Mouse (Mus musculus): ENCODE data around the gene Cfap299. TPM values are rescaled to one million over a fixed set of nuclear protein-coding genes. Genes with fewer than 3 reads are reported as not detected.

The Cfap299 gene
- polyA plus RNA-seq, 1 experiment from 2014 or later, result 1.2 TPM

GRCm38 (mm10) chr5:98696336-98696735 is 367.2 kb downstream of the Cfap299 start:
- Histone ChIP-seq H3K36me3 (no peaks in the 10 kb centered on the region), H3K4me2 (no peak overlapping the region), H3K9ac (no peak overlapping the region), H3K4me3 (no peak overlapping the region), H3K27ac (no peak overlapping the region), H3K27me3 (0 out of 2 replicates have a peak, but pooled peaks cover 7% of the 10 kb centered on the region), H3K4me1 (peaks cover 4% of the 10 kb centered on the region; the same call in 1 of the 2 replicates), H3K9me3 (no peaks in the 10 kb centered on the region)
- 49% methylated on average over 8 of the region's 8 CpGs for WGBS
- no peak for ATAC-seq (ENCODE audit: insufficient number of reproducible peaks, insufficient read depth, low FRiP score, low TSS enrichment, low read depth)

- H3K4me1 ChIP-seq, result peaks cover 16% of the 10 kb centered on the region
- no peak overlapping the region for H3K9ac ChIP-seq
- WGBS, result 30% methylated on average over 5 of the region's 5 CpGs
- no peak for ATAC-seq (ENCODE audit: insufficient number of reproducible peaks, insufficient read depth, low FRiP score, low TSS enrichment, low read depth)
- H3K9me3 ChIP-seq, result no peaks in the 10 kb centered on the region
- no peak overlapping the region for H3K27ac ChIP-seq
- 0 out of 2 replicates have a peak, but pooled peaks cover 7% of the 10 kb centered on the region for H3K27me3 ChIP-seq
- no peaks in the 10 kb centered on the region for H3K36me3 ChIP-seq
- no peak overlapping the region for H3K4me2 ChIP-seq
- H3K4me3 ChIP-seq, result no peak overlapping the region
Observed at GRCm38 (mm10) chr5:98703963-98704362, 374.9 kb downstream of the Cfap299 start.

GRCm38 (mm10) chr5:98706597-98706996 is 377.5 kb downstream of the Cfap299 start:
- H3K4me3 ChIP-seq, result no peak overlapping the region
- peaks cover 16% of the 10 kb centered on the region for H3K4me1 ChIP-seq
- H3K4me2 ChIP-seq, result no peak overlapping the region
- no peak overlapping the region for H3K27ac ChIP-seq
- no peaks in the 10 kb centered on the region for H3K36me3 ChIP-seq
- 76% methylated on average over 4 of the region's 4 CpGs for WGBS
- H3K9me3 ChIP-seq, result no peaks in the 10 kb centered on the region
- no peak for ATAC-seq (ENCODE audit: insufficient number of reproducible peaks, insufficient read depth, low FRiP score, low TSS enrichment, low read depth)
- no peak overlapping the region for H3K9ac ChIP-seq
- H3K27me3 ChIP-seq, result 0 out of 2 replicates have a peak, but pooled peaks cover 6% of the 10 kb centered on the region

- H3K9me3 ChIP-seq, result no peaks in the 10 kb centered on the region
- H3K4me3 ChIP-seq, result no peak overlapping the region
- no peaks in the 10 kb centered on the region for H3K4me1 ChIP-seq
- ATAC-seq (ENCODE audit: insufficient number of reproducible peaks, insufficient read depth, low FRiP score, low TSS enrichment, low read depth), result no peak
- H3K27ac ChIP-seq, result peak overlapping the region; percentile 29; the same call in 1 of the 2 replicates
- H3K9ac ChIP-seq, result no peak overlapping the region
- WGBS, result 61% methylated on average over 2 of the region's 2 CpGs
- no peaks in the 10 kb centered on the region for H3K36me3 ChIP-seq
- H3K4me2 ChIP-seq, result no peak overlapping the region
- H3K27me3 ChIP-seq, result no peaks in the 10 kb centered on the region
Observed at GRCm38 (mm10) chr5:98715392-98715791, 386.3 kb downstream of the Cfap299 start.

GRCm38 (mm10) chr5:98732157-98733009 is 403.3 kb downstream of the Cfap299 start:
- H3K4me2 ChIP-seq, result no peak overlapping the region
- no peaks in the 10 kb centered on the region for H3K27me3 ChIP-seq
- H3K36me3 ChIP-seq, result no peaks in the 10 kb centered on the region
- H3K9ac ChIP-seq, result no peak overlapping the region
- no peak for ATAC-seq (ENCODE audit: insufficient number of reproducible peaks, insufficient read depth, low FRiP score, low TSS enrichment, low read depth)
- WGBS, result 59% methylated on average over 6 of the region's 6 CpGs
- no peaks in the 10 kb centered on the region for H3K4me1 ChIP-seq
- no peaks in the 10 kb centered on the region for H3K9me3 ChIP-seq
- no peak overlapping the region for H3K27ac ChIP-seq
- H3K4me3 ChIP-seq, result no peak overlapping the region

- Histone ChIP-seq H3K4me1 (no peaks in the 10 kb centered on the region), H3K27ac (no peak overlapping the region), H3K4me2 (no peak overlapping the region), H3K36me3 (no peaks in the 10 kb centered on the region), H3K9me3 (no peaks in the 10 kb centered on the region), H3K4me3 (no peak overlapping the region), H3K27me3 (no peaks in the 10 kb centered on the region), H3K9ac (no peak overlapping the region)
- WGBS, result 57% methylated on average over 2 of the region's 2 CpGs
- no peak for ATAC-seq (ENCODE audit: insufficient number of reproducible peaks, insufficient read depth, low FRiP score, low TSS enrichment, low read depth)
Observed at GRCm38 (mm10) chr5:98733010-98733399, 403.9 kb downstream of the Cfap299 start.

GRCm38 (mm10) chr5:98761858-98762652 is 433.0 kb downstream of the Cfap299 start:
- Histone ChIP-seq H3K9ac (no peak overlapping the region), H3K36me3 (no peaks in the 10 kb centered on the region), H3K9me3 (no peaks in the 10 kb centered on the region), H3K4me1 (peaks cover 6% of the 10 kb centered on the region; the same call in 1 of the 2 replicates), H3K4me3 (no peak overlapping the region), H3K4me2 (no peak overlapping the region), H3K27me3 (peaks cover 3% of the 10 kb centered on the region; the same call in 1 of the 2 replicates), H3K27ac (no peak overlapping the region; the same call in 1 of the 2 replicates)
- WGBS, result 60% methylated on average over 15 of the region's 15 CpGs
- no peak for ATAC-seq (ENCODE audit: insufficient number of reproducible peaks, insufficient read depth, low FRiP score, low TSS enrichment, low read depth)

- H3K4me1 ChIP-seq, result 0 out of 2 replicates have a peak, but pooled peaks cover 5% of the 10 kb centered on the region
- H3K4me3 ChIP-seq, result no peak overlapping the region
- no peaks in the 10 kb centered on the region for H3K27me3 ChIP-seq
- H3K9me3 ChIP-seq, result no peaks in the 10 kb centered on the region
- 84% methylated on average over 4 of the region's 4 CpGs for WGBS
- no peak overlapping the region for H3K27ac ChIP-seq
- H3K4me2 ChIP-seq, result no peak overlapping the region
- H3K36me3 ChIP-seq, result no peaks in the 10 kb centered on the region
- no peak overlapping the region for H3K9ac ChIP-seq
- ATAC-seq (ENCODE audit: insufficient number of reproducible peaks, insufficient read depth, low FRiP score, low TSS enrichment, low read depth), result no peak
Observed at GRCm38 (mm10) chr5:98778588-98778987, 449.5 kb downstream of the Cfap299 start.

GRCm38 (mm10) chr5:98782066-98782465 is 453.0 kb downstream of the Cfap299 start:
- no peak for ATAC-seq (ENCODE audit: insufficient number of reproducible peaks, insufficient read depth, low FRiP score, low TSS enrichment, low read depth)
- Histone ChIP-seq H3K4me1 (peaks cover 8% of the 10 kb centered on the region; the same call in 1 of the 2 replicates), H3K4me3 (no peak overlapping the region), H3K4me2 (no peak overlapping the region), H3K36me3 (no peaks in the 10 kb centered on the region), H3K27ac (no peak overlapping the region), H3K9ac (no peak overlapping the region), H3K27me3 (no peaks in the 10 kb centered on the region), H3K9me3 (no peaks in the 10 kb centered on the region)
- WGBS, result 91% methylated on average over 7 of the region's 7 CpGs

GRCm38 (mm10) chr5:98787735-98788134 is 458.6 kb downstream of the Cfap299 start:
- no peaks in the 10 kb centered on the region for H3K9me3 ChIP-seq
- H3K27ac ChIP-seq, result peak overlapping the region; percentile 75
- no peak for ATAC-seq (ENCODE audit: insufficient number of reproducible peaks, insufficient read depth, low FRiP score, low TSS enrichment, low read depth)

GRCm38 (mm10) chr5:98788568-98788967 is 459.5 kb downstream of the Cfap299 start:
- WGBS, result 84% methylated on average over 7 of the region's 7 CpGs
- H3K9ac ChIP-seq, result no peak overlapping the region
- ATAC-seq (ENCODE audit: insufficient number of reproducible peaks, insufficient read depth, low FRiP score, low TSS enrichment, low read depth), result no peak

More at GRCm38 (mm10) chr5:98787735-98788134, 458.6 kb downstream of the Cfap299 start:
- H3K27me3 ChIP-seq, result no peaks in the 10 kb centered on the region
- H3K4me1 ChIP-seq, result peaks cover 28% of the 10 kb centered on the region
- H3K4me2 ChIP-seq, result peak overlapping the region; percentile 33
- H3K4me3 ChIP-seq, result no peak overlapping the region
- no peaks in the 10 kb centered on the region for H3K36me3 ChIP-seq
- WGBS, result 21% methylated on average over 4 of the region's 4 CpGs
- no peak overlapping the region for H3K9ac ChIP-seq

More at GRCm38 (mm10) chr5:98788568-98788967, 459.5 kb downstream of the Cfap299 start:
- Histone ChIP-seq H3K27ac (peak overlapping the region; percentile 75; the same call in 1 of the 2 replicates), H3K9me3 (no peaks in the 10 kb centered on the region), H3K27me3 (no peaks in the 10 kb centered on the region), H3K4me1 (peaks cover 28% of the 10 kb centered on the region), H3K4me3 (no peak overlapping the region), H3K36me3 (no peaks in the 10 kb centered on the region), H3K4me2 (no peak overlapping the region)
